Mouse (Mus musculus): Measurements from ENCODE around the gene Pqlc2. TPM values are rescaled to one million over a fixed set of nuclear protein-coding genes. Genes with fewer than 3 reads are reported as not detected.

Gene Pqlc2
- polyA plus RNA-seq, 1 experiment from 2014 or later, result 13.3 TPM

DNA sequence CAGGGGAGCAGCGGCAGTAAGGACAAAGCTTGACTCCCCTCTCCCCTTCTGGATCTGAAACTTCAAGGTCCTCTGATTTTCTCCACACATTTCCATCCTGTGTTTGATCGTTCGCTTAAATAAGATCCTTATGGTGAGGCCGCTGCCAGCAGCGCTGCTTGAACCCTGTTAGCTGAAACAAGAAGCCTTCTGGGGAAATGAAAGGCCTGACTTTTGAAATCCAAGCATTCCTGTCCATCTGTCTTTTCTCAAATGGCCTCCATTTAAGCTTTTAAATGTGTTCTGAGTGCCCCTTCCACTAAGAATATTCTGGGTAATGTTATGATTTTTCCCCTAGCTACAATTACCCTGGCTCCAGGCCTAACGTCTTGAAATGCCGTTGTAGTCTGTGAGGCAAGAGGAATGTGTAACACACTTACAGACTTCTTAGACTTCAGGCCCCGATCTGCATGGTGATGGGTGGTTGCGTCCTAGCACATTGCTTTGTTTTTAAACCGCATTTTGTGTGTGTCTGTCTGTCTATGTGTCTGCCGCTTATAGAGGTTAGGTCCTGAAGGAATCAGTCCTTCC is 51.1 kb downstream of the Pqlc2 start:
- H3K9me3 ChIP-seq (ENCODE audit: control insufficient read depth, low read length), result no peaks in the 10 kb centered on the region
- H3K27ac ChIP-seq (ENCODE audit: low read depth, low read length), result no peak overlapping the region; the same call in 1 of the 2 replicates
- H3K4me3 ChIP-seq (ENCODE audit: low read length), result no peak overlapping the region
- no peak overlapping the region for H3K9ac ChIP-seq (ENCODE audit: low read depth, low read length)
- no peak for ATAC-seq (ENCODE audit: low FRiP score, low TSS enrichment)
- H3K27me3 ChIP-seq (ENCODE audit: control insufficient read depth, insufficient read depth, low read length), result no peaks in the 10 kb centered on the region
- WGBS, result 80% methylated on average over 11 of the region's 11 CpGs
- 0 out of 2 replicates have a peak, but pooled peaks cover 5% of the 10 kb centered on the region for H3K4me1 ChIP-seq (ENCODE audit: control insufficient read depth, insufficient read depth, low read length)
- H3K36me3 ChIP-seq (ENCODE audit: control insufficient read depth, insufficient read depth, low read length), result peaks cover 71% of the 10 kb centered on the region
- no peak overlapping the region for H3K4me2 ChIP-seq (replicated peaks; ENCODE audit: low read depth, low read length)

DNA sequence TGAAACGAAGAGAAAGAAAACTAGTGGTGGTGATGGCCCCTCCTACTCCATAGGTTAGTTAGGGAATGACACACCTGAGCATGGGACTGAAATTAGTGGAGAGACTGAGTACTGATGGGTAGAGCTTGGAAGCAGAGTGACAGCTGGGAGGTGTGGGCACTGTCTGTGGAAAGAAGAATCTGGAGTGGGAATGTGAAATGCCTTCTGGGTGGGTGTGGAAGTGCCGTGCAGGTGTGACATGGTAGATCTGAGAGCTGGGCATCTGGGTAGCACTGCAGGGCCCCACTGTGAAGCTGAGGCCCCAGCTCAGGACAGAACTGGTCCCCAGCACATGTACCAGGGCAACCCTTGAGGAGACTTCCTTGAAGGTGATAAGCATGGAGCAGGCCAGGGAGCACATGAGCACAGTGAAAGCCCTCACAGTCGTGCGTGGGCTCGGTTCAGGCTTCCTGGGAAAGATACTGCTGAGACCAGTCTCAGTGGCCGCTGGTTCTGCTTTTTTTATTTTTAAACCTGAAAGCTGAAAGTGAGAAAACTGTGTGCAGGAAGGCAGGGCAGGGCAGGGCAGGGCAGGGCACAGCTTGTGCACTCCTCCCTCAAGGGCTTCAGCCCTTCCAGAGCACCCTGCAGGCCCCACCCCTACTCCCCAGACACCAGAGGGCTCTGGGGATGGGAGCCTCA is 51.7 kb downstream of the Pqlc2 start:
- Histone ChIP-seq H3K4me3 (ENCODE audit: low read length) (no peak overlapping the region), H3K4me2 (replicated peaks; ENCODE audit: low read depth, low read length) (no peak overlapping the region), H3K4me1 (ENCODE audit: control insufficient read depth, insufficient read depth, low read length) (0 out of 2 replicates have a peak, but pooled peaks cover 5% of the 10 kb centered on the region), H3K27me3 (ENCODE audit: control insufficient read depth, insufficient read depth, low read length) (no peaks in the 10 kb centered on the region), H3K36me3 (ENCODE audit: control insufficient read depth, insufficient read depth, low read length) (peaks cover 65% of the 10 kb centered on the region), H3K27ac (ENCODE audit: low read depth, low read length) (no peak overlapping the region), H3K9me3 (ENCODE audit: control insufficient read depth, low read length) (no peaks in the 10 kb centered on the region), H3K9ac (ENCODE audit: low read depth, low read length) (no peak overlapping the region)
- 86% methylated on average over 6 of the region's 6 CpGs for WGBS
- ATAC-seq (ENCODE audit: low FRiP score, low TSS enrichment), result no peak

DNA sequence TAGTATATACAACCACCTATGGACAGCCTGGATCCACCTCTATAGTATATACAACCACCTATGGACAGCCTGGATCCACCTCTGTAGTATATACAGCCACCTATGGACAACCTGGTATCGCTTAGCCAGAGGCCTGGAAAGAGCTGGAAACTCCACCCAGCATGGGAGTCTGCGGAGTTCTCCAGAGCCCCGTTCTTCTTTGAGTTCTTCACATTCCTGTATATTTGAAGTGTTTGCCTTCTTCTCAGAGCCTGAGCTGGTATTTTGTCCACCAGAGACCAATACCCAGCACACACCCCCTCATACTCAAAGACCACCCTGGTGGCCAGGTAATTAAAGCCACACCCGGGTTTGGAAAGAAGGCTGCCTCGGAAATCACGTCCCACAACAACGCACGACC is 53.8 kb downstream of the Pqlc2 start:
- H3K4me2 ChIP-seq (replicated peaks; ENCODE audit: low read depth, low read length), result no peak overlapping the region
- 93% methylated on average over 8 of the region's 8 CpGs for WGBS
- no peak overlapping the region for H3K4me3 ChIP-seq (ENCODE audit: low read length)
- no peak overlapping the region for H3K27ac ChIP-seq (ENCODE audit: low read depth, low read length)
- ATAC-seq (ENCODE audit: low FRiP score, low TSS enrichment), result no peak
- H3K4me1 ChIP-seq (ENCODE audit: control insufficient read depth, insufficient read depth, low read length), result peaks cover 6% of the 10 kb centered on the region; the same call in 1 of the 2 replicates
- H3K36me3 ChIP-seq (ENCODE audit: control insufficient read depth, insufficient read depth, low read length), result peaks cover 49% of the 10 kb centered on the region
- H3K9me3 ChIP-seq (ENCODE audit: control insufficient read depth, low read length), result no peaks in the 10 kb centered on the region
- no peaks in the 10 kb centered on the region for H3K27me3 ChIP-seq (ENCODE audit: control insufficient read depth, insufficient read depth, low read length)
- no peak overlapping the region for H3K9ac ChIP-seq (ENCODE audit: low read depth, low read length)

DNA sequence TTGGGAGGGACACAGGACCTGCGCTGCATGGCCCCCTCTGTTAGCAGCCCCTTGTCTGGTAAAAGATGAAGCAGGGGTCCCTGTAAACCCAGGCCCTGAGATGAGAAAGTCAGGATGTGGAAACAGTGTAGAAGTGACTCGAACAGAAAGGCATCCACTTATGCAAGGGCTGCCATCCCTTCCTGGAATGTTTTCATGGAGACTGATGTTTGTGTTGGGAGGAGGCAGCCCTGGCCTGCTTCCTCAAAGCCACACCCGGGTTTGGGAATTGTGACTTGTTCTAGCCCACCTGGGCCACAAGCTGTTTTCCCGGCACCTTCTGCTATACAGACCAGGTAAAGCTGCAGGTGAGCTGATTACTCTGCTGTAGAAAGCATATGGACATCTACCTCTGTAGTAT is 54.4 kb downstream of the Pqlc2 start:
- H3K4me2 ChIP-seq (replicated peaks; ENCODE audit: low read depth, low read length), result no peak overlapping the region
- H3K9me3 ChIP-seq (ENCODE audit: control insufficient read depth, low read length), result no peaks in the 10 kb centered on the region
- H3K36me3 ChIP-seq (ENCODE audit: control insufficient read depth, insufficient read depth, low read length), result peaks cover 44% of the 10 kb centered on the region
- H3K9ac ChIP-seq (ENCODE audit: low read depth, low read length), result no peak overlapping the region
- H3K27ac ChIP-seq (ENCODE audit: low read depth, low read length), result no peak overlapping the region
- H3K4me3 ChIP-seq (ENCODE audit: low read length), result no peak overlapping the region
- ATAC-seq (ENCODE audit: low FRiP score, low TSS enrichment), result no peak
- no peaks in the 10 kb centered on the region for H3K27me3 ChIP-seq (ENCODE audit: control insufficient read depth, insufficient read depth, low read length)
- WGBS, result 94% methylated on average over 4 of the region's 4 CpGs
- H3K4me1 ChIP-seq (ENCODE audit: control insufficient read depth, insufficient read depth, low read length), result peaks cover 12% of the 10 kb centered on the region

DNA sequence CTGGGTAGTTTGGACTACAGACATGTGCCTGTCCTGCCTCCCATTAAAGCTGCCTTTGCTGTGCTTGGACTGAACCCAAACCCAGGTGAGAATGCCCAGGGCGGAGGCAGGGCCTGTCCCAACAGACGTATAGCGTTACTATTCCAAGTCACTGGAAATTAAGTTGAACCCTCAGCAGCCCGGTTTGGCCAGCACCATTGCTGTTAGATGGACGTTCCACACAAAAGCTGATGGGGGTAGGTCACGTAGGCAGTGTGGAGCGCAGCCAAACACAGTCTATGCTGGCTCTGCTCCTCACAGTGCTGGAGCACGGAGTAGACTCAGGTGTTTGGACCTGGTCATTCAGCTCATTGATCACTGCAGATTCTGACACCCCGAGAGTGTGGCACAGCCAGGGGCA is 57.3 kb downstream of the Pqlc2 start:
- Histone ChIP-seq H3K4me1 (ENCODE audit: control insufficient read depth, insufficient read depth, low read length) (peaks cover 41% of the 10 kb centered on the region), H3K4me2 (replicated peaks; ENCODE audit: low read depth, low read length) (no peak overlapping the region), H3K9ac (ENCODE audit: low read depth, low read length) (no peak overlapping the region), H3K27me3 (ENCODE audit: control insufficient read depth, insufficient read depth, low read length) (no peaks in the 10 kb centered on the region), H3K4me3 (ENCODE audit: low read length) (no peak overlapping the region), H3K27ac (ENCODE audit: low read depth, low read length) (no peak overlapping the region), H3K36me3 (ENCODE audit: control insufficient read depth, insufficient read depth, low read length) (peaks cover 22% of the 10 kb centered on the region), H3K9me3 (ENCODE audit: control insufficient read depth, low read length) (no peaks in the 10 kb centered on the region)
- no peak for ATAC-seq (ENCODE audit: low FRiP score, low TSS enrichment)
- 75% methylated on average over 9 of the region's 9 CpGs for WGBS

DNA sequence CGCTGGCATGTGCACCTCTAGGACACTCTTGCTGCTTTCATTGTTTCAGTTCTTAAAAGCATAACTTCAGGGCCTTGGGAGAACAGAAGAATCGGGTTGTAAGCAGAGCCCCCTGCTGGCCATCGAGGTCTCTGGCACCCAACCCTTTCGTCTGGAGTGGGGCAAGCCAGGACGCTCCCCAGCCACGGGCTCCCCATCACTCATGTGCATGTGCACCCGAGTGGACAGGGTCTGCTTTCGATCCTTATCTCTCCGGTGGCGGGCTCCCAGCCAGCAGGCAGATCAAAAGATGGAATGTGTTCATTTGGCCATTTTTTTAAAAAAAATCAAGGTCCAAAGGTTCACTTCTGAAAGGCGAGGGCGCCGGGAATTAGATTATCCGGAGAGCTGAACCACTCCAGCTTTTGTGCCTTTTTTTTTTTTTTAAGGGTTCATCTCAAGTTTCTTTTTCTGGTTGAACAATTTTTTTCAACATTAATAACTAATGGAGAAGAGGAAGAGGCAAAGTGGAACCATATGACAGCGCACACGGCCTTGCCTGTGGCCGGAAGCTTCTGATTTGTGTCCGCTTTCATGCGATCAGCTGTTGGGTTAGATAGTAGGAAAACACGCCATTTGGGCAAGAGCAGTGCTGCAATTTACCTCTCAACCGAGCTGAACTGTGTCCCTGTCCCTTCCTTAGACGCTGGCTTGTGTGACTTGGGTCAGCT is 58.3 kb downstream of the Pqlc2 start:
- Histone ChIP-seq H3K4me1 (ENCODE audit: control insufficient read depth, insufficient read depth, low read length) (peaks cover 46% of the 10 kb centered on the region), H3K27me3 (ENCODE audit: control insufficient read depth, insufficient read depth, low read length) (no peaks in the 10 kb centered on the region), H3K4me3 (ENCODE audit: low read length) (no peak overlapping the region), H3K9me3 (ENCODE audit: control insufficient read depth, low read length) (no peaks in the 10 kb centered on the region), H3K27ac (ENCODE audit: low read depth, low read length) (peak overlapping the region; percentile 76; the same call in 1 of the 2 replicates), H3K36me3 (ENCODE audit: control insufficient read depth, insufficient read depth, low read length) (peaks cover 12% of the 10 kb centered on the region), H3K9ac (ENCODE audit: low read depth, low read length) (peak overlapping the region; percentile 38; the same call in 1 of the 2 replicates), H3K4me2 (replicated peaks; ENCODE audit: low read depth, low read length) (no peak overlapping the region)
- WGBS, result 41% methylated on average over 22 of the region's 22 CpGs
- ATAC-seq (ENCODE audit: low FRiP score, low TSS enrichment), result peak; percentile 85

DNA sequence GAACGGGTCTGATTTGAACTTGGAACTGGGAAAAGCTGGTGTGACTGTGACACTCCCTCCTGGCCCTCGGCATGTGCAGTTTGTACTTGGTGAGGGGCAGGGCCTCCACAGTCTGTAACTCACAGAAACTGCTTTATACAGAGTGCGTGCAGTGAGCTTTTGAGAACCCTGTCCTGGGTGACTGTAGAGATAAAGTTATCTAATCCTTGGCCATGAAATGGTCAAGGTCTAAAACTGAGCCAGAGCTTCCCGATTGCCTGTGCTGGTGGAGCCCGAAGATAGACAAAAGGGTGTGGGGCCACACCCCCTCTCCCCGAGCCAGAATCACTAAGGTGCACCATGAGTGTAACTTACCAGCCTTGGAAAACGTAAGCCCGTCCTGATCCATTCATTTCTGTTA is 59.6 kb downstream of the Pqlc2 start:
- H3K9ac ChIP-seq (ENCODE audit: low read depth, low read length), result peak overlapping the region; percentile 38; the same call in 1 of the 2 replicates
- H3K4me1 ChIP-seq (ENCODE audit: control insufficient read depth, insufficient read depth, low read length), result peaks cover 52% of the 10 kb centered on the region
- H3K4me2 ChIP-seq (replicated peaks; ENCODE audit: low read depth, low read length), result no peak overlapping the region
- H3K36me3 ChIP-seq (ENCODE audit: control insufficient read depth, insufficient read depth, low read length), result peaks cover 11% of the 10 kb centered on the region; the same call in 1 of the 2 replicates
- ATAC-seq (ENCODE audit: low FRiP score, low TSS enrichment), result no peak
- H3K4me3 ChIP-seq (ENCODE audit: low read length), result no peak overlapping the region
- H3K9me3 ChIP-seq (ENCODE audit: control insufficient read depth, low read length), result no peaks in the 10 kb centered on the region
- no peaks in the 10 kb centered on the region for H3K27me3 ChIP-seq (ENCODE audit: control insufficient read depth, insufficient read depth, low read length)
- peak overlapping the region; percentile 76; the same call in 1 of the 2 replicates for H3K27ac ChIP-seq (ENCODE audit: low read depth, low read length)
- WGBS, result 62% methylated on average over 8 of the region's 8 CpGs

DNA sequence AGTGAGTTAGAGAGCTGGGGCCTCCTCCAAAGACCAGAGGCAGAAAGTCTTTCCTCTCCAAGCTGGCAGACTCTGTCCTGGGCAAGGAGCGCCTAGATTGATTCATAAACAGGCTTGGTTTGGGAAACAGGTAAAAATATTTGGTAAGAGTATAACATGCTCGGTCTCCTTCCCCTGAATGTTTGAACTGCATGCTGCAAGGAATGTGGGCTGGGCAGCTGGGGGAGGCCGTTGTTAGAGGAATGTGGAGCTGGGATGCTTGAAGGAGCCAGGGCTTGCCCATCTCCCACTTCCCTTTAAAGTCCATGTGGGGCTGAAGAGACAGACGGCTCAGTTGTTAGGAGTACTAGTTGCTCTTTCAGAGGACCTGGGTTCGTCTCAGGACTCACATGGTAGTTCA is 60.5 kb downstream of the Pqlc2 start:
- Histone ChIP-seq H3K9me3 (ENCODE audit: control insufficient read depth, low read length) (no peaks in the 10 kb centered on the region), H3K4me2 (replicated peaks; ENCODE audit: low read depth, low read length) (no peak overlapping the region), H3K9ac (ENCODE audit: low read depth, low read length) (no peak overlapping the region; the same call in 1 of the 2 replicates), H3K4me3 (ENCODE audit: low read length) (no peak overlapping the region), H3K36me3 (ENCODE audit: control insufficient read depth, insufficient read depth, low read length) (peaks cover 5% of the 10 kb centered on the region; the same call in 1 of the 2 replicates), H3K4me1 (ENCODE audit: control insufficient read depth, insufficient read depth, low read length) (peaks cover 58% of the 10 kb centered on the region), H3K27me3 (ENCODE audit: control insufficient read depth, insufficient read depth, low read length) (no peaks in the 10 kb centered on the region), H3K27ac (ENCODE audit: low read depth, low read length) (peak overlapping the region; percentile 71; the same call in 1 of the 2 replicates)
- WGBS, result 25% methylated on average over 5 of the region's 5 CpGs
- ATAC-seq (ENCODE audit: low FRiP score, low TSS enrichment), result no peak

DNA sequence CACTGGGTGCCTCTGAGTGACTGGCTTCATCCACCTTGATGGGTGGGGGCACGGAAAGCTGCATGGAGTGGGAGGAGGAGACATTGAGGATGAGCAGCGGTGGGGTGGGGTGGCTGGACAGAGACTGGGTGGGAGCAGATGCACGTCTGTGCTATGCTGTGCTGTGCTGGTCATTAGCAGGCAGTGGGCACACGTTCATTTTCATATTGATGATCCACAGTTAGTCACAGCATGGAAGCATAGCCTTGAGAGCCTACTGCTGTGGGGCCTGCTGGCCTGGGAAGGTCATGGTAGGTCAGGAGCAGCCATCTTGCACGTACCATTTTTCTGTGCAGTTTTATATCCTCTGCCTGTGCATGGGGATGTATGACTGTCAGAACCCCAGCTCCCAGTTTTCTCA is 61.8 kb downstream of the Pqlc2 start:
- 87% methylated on average over 5 of the region's 5 CpGs for WGBS
- no peak for ATAC-seq (ENCODE audit: low FRiP score, low TSS enrichment)
- Histone ChIP-seq H3K4me3 (ENCODE audit: low read length) (no peak overlapping the region), H3K36me3 (ENCODE audit: control insufficient read depth, insufficient read depth, low read length) (no peaks in the 10 kb centered on the region; the same call in 1 of the 2 replicates), H3K9ac (ENCODE audit: low read depth, low read length) (no peak overlapping the region), H3K9me3 (ENCODE audit: control insufficient read depth, low read length) (no peaks in the 10 kb centered on the region), H3K27me3 (ENCODE audit: control insufficient read depth, insufficient read depth, low read length) (no peaks in the 10 kb centered on the region), H3K4me1 (ENCODE audit: control insufficient read depth, insufficient read depth, low read length) (peaks cover 69% of the 10 kb centered on the region), H3K4me2 (replicated peaks; ENCODE audit: low read depth, low read length) (no peak overlapping the region), H3K27ac (ENCODE audit: low read depth, low read length) (peak overlapping the region; percentile 71; the same call in 1 of the 2 replicates)
